Mouse (Mus musculus) stomach, embryonic 16.5 days (tissue): Measurements from ENCODE around the gene Mid1. TPM values are rescaled to one million over a fixed set of nuclear protein-coding genes. Genes with fewer than 3 reads are reported as not detected.

ENCODE experiments used
- ATAC-seq: fragments of 200-750 bp; cut with Nextera tagmentation; 2 replicates; pipeline ENCODE4 v1.8.0; 2017; ENCODE audit warnings: moderate number of reproducible peaks, moderate TSS enrichment; ENCODE audit not compliant: insufficient read depth, low FRiP score
- H3K27ac ChIP-seq: fragments of 300-500 bp; sonication (generic); 2 replicates; pipeline ENCODE4 v1.5.1; 2014; ENCODE audit warnings: low read length
- H3K27me3 ChIP-seq: fragments of 300-500 bp; sonication (generic); 2 replicates; pipeline ENCODE4 v1.6.1; 2014; ENCODE audit warnings: low read length, control low read depth, mixed read lengths; ENCODE audit not compliant: control insufficient read depth, insufficient read depth
- H3K36me3 ChIP-seq: fragments of 300-500 bp; sonication (generic); 2 replicates; pipeline ENCODE4 v1.6.1; 2014; ENCODE audit warnings: low read length; ENCODE audit not compliant: control insufficient read depth, insufficient read depth
- H3K4me1 ChIP-seq: fragments of 300-500 bp; sonication (generic); 2 replicates; pipeline ENCODE4 v1.6.1; 2014; ENCODE audit warnings: low read length, control low read depth, mixed read lengths; ENCODE audit not compliant: control insufficient read depth, insufficient read depth
- H3K4me2 ChIP-seq: fragments of 300-500 bp; sonication (generic); 2 replicates; pipeline ENCODE4 v1.6.1; 2014; ENCODE audit warnings: low read depth, low read length, mixed read lengths
- H3K4me3 ChIP-seq: fragments of 300-500 bp; sonication (generic); replicated peaks from 2 replicates; pipeline ENCODE4 v1.5.1; 2014; ENCODE audit warnings: mild to moderate bottlenecking, low read length
- H3K9ac ChIP-seq: fragments of 300-500 bp; sonication (generic); 2 replicates; pipeline ENCODE4 v1.6.1; 2014; ENCODE audit warnings: low read length
- H3K9me3 ChIP-seq: fragments of 300-500 bp; sonication (generic); replicated peaks from 2 replicates; pipeline ENCODE4 v1.6.1; 2016; ENCODE audit warnings: low read length, control low read depth; ENCODE audit not compliant: control insufficient read depth
- WGBS: fragments of 180-500 bp; shearing (Covaris S2); extraction: QIAGEN DNeasy Blood & Tissue Kit; methylation state at CpG from one replicate; pipeline ENCODE4 v1.1.7; 2014; 5-methylcytosine and 5-hydroxymethylcytosine counted together
- polyA plus RNA-seq: library from polyadenylated mRNA; unstranded; fragments of >200 nt; fragmentation: Nextera tagmentation; extraction: Ambion mirVana; gene quantifications from 2 replicates; pipeline ENCODE4 v1.2.1, GENCODE M21; 2015

Mid1 gene
- polyA plus RNA-seq, 1 experiment from 2014 or later: 6.8 TPM

DNA sequence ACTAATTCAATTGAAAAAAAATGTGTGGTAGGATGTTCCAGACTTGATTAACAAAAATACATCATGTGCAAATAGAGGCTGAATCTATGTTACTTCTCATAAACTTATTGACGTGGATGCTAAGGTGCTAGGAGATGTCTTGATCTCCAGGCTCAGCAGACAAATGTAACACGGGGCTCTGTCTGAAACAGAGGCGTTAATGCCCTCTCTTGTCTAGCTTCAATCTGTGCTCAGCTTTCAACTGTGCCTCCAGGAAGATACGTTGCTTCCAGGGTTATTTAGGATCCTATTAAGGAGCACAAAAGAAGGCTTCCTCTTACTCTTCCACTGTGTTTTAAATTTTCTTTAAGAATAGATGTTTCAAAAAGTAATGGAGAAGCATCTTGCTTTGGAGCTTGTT is 115.2 kb downstream of the Mid1 start:
- no peak overlapping the region for H3K27ac ChIP-seq
- ATAC-seq: no peak

DNA sequence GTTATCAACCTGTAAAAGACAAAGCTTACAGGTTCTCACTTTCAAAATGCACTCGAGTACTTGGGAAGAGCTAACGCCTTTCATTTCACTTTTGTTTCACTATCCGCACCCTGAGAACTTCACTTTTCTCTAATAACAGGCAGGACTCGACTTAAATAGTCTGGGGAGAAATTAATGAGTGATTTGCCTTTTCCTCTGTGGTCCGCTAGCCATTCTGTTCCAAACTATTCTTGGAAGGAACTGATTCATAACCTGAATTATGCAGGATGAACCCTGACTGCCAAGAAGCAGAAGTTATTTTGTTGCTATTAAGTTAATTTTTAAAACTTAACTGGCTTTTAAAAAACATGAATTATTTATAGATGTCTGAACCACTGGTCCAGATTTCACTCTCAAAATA is 120.8 kb downstream of the Mid1 start:
- no peaks in the 10 kb centered on the region for H3K4me1 ChIP-seq
- WGBS: 57% methylated on average over 5 of the region's 5 CpGs
- H3K9ac ChIP-seq: no peak overlapping the region
- H3K9me3 ChIP-seq: no peaks in the 10 kb centered on the region
- no peak for ATAC-seq
- no peaks in the 10 kb centered on the region for H3K36me3 ChIP-seq
- H3K4me3 ChIP-seq: no peak overlapping the region
- H3K27ac ChIP-seq: no peak overlapping the region
- no peak overlapping the region for H3K4me2 ChIP-seq
- H3K27me3 ChIP-seq: peaks cover 4% of the 10 kb centered on the region; the same call in 1 of the 2 replicates

More for the DNA sequence above, 115.2 kb downstream of the Mid1 start:
- Histone ChIP-seq H3K36me3 (no peaks in the 10 kb centered on the region), H3K4me1 (no peaks in the 10 kb centered on the region), H3K4me2 (no peak overlapping the region), H3K27me3 (peaks cover 4% of the 10 kb centered on the region; the same call in 1 of the 2 replicates), H3K4me3 (no peak overlapping the region), H3K9ac (no peak overlapping the region), H3K9me3 (no peaks in the 10 kb centered on the region)
- 52% methylated on average over 4 of the region's 4 CpGs for WGBS

DNA sequence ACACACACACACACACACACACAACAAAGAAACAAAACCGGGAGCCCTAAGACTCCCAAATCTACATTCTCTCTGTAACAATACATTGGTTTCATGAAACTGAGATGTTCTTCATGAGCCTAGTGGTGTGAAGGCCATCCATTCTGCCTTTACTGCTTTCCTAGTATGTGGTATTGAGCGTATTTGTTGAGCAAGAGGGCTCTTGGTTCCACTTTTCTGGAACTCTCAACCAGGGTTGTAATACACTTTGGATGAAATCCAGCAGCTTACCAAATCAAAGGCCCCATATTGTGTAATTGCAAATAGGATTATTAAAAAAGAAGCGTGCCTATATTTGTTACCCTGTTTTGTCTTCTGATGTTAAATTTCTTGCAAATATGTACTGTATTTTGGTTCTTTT is 122.7 kb downstream of the Mid1 start:
- Histone ChIP-seq H3K27ac (no peak overlapping the region), H3K9me3 (no peaks in the 10 kb centered on the region), H3K4me3 (no peak overlapping the region), H3K4me1 (no peaks in the 10 kb centered on the region), H3K9ac (no peak overlapping the region), H3K27me3 (no peaks in the 10 kb centered on the region), H3K36me3 (no peaks in the 10 kb centered on the region), H3K4me2 (no peak overlapping the region)
- ATAC-seq: no peak
- 77% methylated on average over 3 of the region's 3 CpGs for WGBS

DNA sequence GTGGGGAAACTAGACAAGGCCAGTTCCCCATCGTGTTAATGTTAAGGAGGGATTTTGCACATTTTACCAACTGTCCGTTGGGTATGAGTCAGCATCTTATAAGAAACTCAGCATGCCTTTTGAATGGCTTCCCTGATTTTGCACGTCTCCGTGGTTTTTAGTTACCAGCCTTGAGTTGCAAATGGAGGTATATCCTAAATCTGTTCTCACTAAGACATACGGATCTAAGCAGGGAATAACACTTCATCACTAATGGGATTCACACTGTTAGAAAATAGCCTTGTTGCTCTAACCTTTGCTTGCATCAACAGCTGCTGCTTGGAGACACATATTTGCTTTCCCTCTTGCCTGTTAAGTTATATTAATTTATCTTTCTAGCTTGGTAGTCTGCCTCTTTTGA is 126.3 kb downstream of the Mid1 start:
- H3K4me3 ChIP-seq: no peak overlapping the region
- H3K27ac ChIP-seq: no peak overlapping the region
- H3K27me3 ChIP-seq: no peaks in the 10 kb centered on the region
- no peaks in the 10 kb centered on the region for H3K9me3 ChIP-seq
- H3K4me1 ChIP-seq: no peaks in the 10 kb centered on the region
- H3K9ac ChIP-seq: no peak overlapping the region
- ATAC-seq: no peak
- no peaks in the 10 kb centered on the region for H3K36me3 ChIP-seq
- H3K4me2 ChIP-seq: no peak overlapping the region
- WGBS: 56% methylated on average over 5 of the region's 5 CpGs

DNA sequence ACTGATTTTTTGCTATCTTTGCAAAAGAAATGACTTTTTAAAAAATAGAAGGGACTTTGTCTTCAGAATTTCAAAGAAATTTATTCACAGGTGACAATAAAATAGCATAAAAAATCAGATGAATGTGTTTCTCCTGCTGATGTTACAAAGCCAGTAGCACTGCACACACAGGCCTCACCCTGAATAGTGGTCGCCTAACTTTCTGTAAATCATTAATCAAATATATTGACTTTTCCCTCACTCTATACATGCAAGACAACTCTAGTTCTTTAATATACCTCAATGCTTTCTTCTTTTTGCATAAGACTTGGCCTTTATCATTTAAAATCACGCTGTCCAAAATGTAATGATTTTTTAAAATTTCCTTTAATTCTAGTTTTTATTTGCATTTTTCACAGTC is 126.8 kb downstream of the Mid1 start:
- Histone ChIP-seq H3K4me3 (no peak overlapping the region), H3K9me3 (no peaks in the 10 kb centered on the region), H3K27me3 (no peaks in the 10 kb centered on the region), H3K27ac (no peak overlapping the region), H3K36me3 (no peaks in the 10 kb centered on the region), H3K4me1 (no peaks in the 10 kb centered on the region), H3K9ac (no peak overlapping the region), H3K4me2 (no peak overlapping the region)
- 65% methylated on average over 2 of the region's 2 CpGs for WGBS
- no peak for ATAC-seq

DNA sequence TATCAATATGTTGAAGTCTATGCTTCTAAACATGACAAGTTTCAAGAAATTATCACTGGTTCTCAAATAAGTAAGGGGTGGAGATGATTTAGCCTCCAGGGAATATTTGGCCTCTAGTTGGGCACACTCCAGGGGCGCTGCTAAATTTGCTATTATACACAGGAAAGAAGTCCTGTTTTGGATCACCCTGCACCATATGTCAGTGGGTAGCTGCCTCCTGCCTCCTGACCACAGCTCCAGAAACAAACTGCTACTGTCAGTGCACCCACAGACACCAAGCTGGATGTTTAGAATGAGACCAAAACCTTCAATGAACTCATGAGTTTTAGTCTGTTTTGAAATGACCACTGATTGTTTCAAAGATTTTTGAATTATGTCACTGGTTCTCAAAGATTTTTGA is 128.7 kb downstream of the Mid1 start:
- no peaks in the 10 kb centered on the region; the same call in 1 of the 2 replicates for H3K27me3 ChIP-seq
- H3K4me3 ChIP-seq: no peak overlapping the region
- H3K4me2 ChIP-seq: no peak overlapping the region
- 50% methylated on average over 1 of the region's 1 CpGs for WGBS
- H3K9ac ChIP-seq: no peak overlapping the region
- no peak for ATAC-seq
- H3K9me3 ChIP-seq: no peaks in the 10 kb centered on the region
- no peak overlapping the region for H3K27ac ChIP-seq
- no peaks in the 10 kb centered on the region for H3K4me1 ChIP-seq
- H3K36me3 ChIP-seq: no peaks in the 10 kb centered on the region

DNA sequence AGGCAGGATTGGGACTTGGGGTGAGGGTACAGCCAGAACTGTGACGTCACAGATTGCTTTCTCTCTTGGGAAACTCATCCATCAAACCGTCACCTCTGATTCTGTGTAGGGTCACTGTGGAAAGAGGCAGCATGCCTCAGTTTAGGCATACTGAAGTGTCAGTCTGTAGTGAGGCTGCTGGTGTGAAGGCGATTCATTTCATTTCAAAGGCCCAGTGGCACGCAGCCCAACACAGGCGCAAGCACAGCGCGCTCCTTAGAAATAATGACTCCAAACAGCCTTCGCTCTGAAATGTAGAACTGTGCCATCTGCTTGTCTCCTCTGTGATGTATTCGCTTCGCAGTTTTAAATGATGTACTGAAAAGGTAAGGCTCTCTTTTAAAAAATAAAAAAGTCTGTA is 141.9 kb downstream of the Mid1 start:
- WGBS: 59% methylated on average over 10 of the region's 10 CpGs
- Histone ChIP-seq H3K4me1 (no peaks in the 10 kb centered on the region), H3K27me3 (peaks cover 7% of the 10 kb centered on the region; the same call in 1 of the 2 replicates), H3K9me3 (no peaks in the 10 kb centered on the region), H3K27ac (no peak overlapping the region), H3K36me3 (no peaks in the 10 kb centered on the region), H3K4me2 (no peak overlapping the region), H3K9ac (no peak overlapping the region), H3K4me3 (no peak overlapping the region)
- no peak for ATAC-seq

DNA sequence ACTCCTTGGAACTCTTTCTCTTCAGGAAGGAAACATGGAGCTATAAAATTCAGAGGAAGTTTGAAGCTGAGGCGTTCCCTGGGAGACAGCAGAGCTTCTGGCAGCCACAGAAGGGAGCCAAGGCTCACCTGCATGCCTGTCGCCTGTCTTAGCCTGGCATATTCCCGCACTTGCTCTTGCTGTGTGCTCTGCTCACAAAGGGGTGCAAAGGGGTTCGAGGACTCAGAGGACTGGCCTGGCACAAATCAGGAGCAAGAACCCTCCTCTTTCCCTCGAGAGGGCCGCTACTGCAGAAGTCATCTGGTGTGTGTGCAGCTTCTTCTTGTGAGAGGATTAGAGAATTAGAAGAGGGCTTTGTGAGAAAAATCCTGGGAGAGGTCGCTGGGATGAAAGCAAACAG is 142.7 kb downstream of the Mid1 start:
- Histone ChIP-seq H3K9me3 (no peaks in the 10 kb centered on the region), H3K4me1 (no peaks in the 10 kb centered on the region), H3K27me3 (peaks cover 7% of the 10 kb centered on the region; the same call in 1 of the 2 replicates), H3K36me3 (no peaks in the 10 kb centered on the region), H3K4me2 (no peak overlapping the region), H3K4me3 (no peak overlapping the region), H3K9ac (no peak overlapping the region), H3K27ac (no peak overlapping the region)
- ATAC-seq: no peak
- 50% methylated on average over 7 of the region's 7 CpGs for WGBS

DNA sequence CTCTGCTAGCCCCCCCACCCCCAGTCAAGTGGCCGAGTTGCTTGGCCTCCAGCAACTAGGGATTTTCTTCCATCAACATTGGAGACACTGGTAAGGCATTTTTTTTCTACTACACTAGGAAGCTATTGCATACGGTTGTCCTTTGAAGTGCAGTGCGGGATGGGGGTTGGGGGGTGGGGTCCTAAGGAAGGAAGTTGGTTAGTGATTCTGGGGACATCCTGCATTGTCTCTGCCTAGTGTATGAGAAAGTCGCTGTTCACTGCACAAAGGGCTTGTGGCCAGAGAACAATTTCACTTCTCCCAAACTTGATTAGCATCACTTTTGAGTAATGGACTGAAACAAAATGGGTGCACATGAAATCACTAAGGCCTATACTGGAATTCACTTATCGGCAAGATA is 143.1 kb downstream of the Mid1 start:
- no peak overlapping the region for H3K4me2 ChIP-seq
- H3K4me1 ChIP-seq: no peaks in the 10 kb centered on the region
- H3K27me3 ChIP-seq: peaks cover 7% of the 10 kb centered on the region; the same call in 1 of the 2 replicates
- ATAC-seq: no peak
- H3K27ac ChIP-seq: no peak overlapping the region
- 50% methylated on average over 5 of the region's 5 CpGs for WGBS
- H3K36me3 ChIP-seq: no peaks in the 10 kb centered on the region
- H3K9me3 ChIP-seq: no peaks in the 10 kb centered on the region
- H3K4me3 ChIP-seq: no peak overlapping the region
- H3K9ac ChIP-seq: no peak overlapping the region

DNA sequence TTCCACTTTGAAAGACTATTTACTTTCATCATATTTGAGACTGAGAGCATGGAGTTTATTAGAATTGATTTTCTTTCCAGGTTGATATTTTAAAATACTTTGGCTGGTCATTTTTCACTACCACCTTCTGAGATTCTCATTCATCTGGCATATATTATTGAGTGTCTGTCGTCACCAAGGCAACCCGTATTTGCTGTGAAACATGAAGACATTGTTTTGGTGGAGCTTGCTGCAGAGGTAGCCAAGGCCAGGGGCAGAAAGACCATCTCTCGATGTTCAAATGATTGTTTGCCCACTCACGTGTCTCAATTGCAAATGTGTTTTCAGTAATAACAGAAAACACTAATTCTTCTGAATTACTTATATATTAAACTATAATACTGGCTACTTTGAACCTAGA is 145.1 kb downstream of the Mid1 start:
- Histone ChIP-seq H3K27ac (no peak overlapping the region), H3K36me3 (no peaks in the 10 kb centered on the region), H3K4me2 (no peak overlapping the region), H3K9me3 (no peaks in the 10 kb centered on the region), H3K9ac (no peak overlapping the region), H3K4me1 (no peaks in the 10 kb centered on the region), H3K4me3 (no peak overlapping the region), H3K27me3 (peaks cover 7% of the 10 kb centered on the region; the same call in 1 of the 2 replicates)
- 45% methylated on average over 4 of the region's 4 CpGs for WGBS
- no peak for ATAC-seq
